Mouse (Mus musculus): ENCODE results near the gene Rbbp4.

- no peak for TF ChIP-seq POLR2A (IDR thresholded peaks at IDR 0.05; ENCODE audit: borderline replicate concordance, control insufficient read depth, low read depth, low read length)
- TF ChIP-seq CTCF (IDR thresholded peaks at IDR 0.05; ENCODE audit: control insufficient read depth, insufficient read depth, low read length), result no peak
These were observed 47.1 kb downstream of the Rbbp4 start for GRCm38 (mm10) chr4:129288067-129288466.

Data from bone marrow, adult 2 months (tissue).